Mouse (Mus musculus) brain, adult 2 months (tissue): ENCODE data around the gene Fam206a.

Experiments
- DNase-seq: peaks from one replicate; pipeline ENCODE4 v3.0.0; 2011; ENCODE audit warnings: low read depth, low spot score

The Fam206a gene

GRCm38 (mm10) chr4:56844911-56845310, 42.8 kb downstream of the Fam206a start:
- DNase-seq = no peak

GRCm38 (mm10) chr4:56845896-56846533, 43.9 kb downstream of the Fam206a start:
- peak; percentile 24 for DNase-seq

GRCm38 (mm10) chr4:56847400-56847799, 45.3 kb downstream of the Fam206a start:
- DNase-seq = no peak

GRCm38 (mm10) chr4:56848044-56848443, 45.9 kb downstream of the Fam206a start:
- DNase-seq = no peak

- peak; percentile 59 for DNase-seq
Measured at GRCm38 (mm10) chr4:56850724-56851123, 48.6 kb downstream of the Fam206a start.

GRCm38 (mm10) chr4:56855935-56856334, 53.8 kb downstream of the Fam206a start:
- no peak for DNase-seq

- no peak for DNase-seq
Measured at GRCm38 (mm10) chr4:56856371-56856949, 54.3 kb downstream of the Fam206a start.

- no peak for DNase-seq
Measured at GRCm38 (mm10) chr4:56858733-56859132, 56.6 kb downstream of the Fam206a start.
